Mouse (Mus musculus): ENCODE measurements around the gene Klhl9.
A peak's percentile ranks its signal among the peaks of the same experiment; 100 is the strongest.
"Not testable (repeated sequence)": the region's sequence is repeated elsewhere in the genome, so short reads cannot be mapped to it uniquely, and the experiment has no call there.

The Klhl9 gene

DNA sequence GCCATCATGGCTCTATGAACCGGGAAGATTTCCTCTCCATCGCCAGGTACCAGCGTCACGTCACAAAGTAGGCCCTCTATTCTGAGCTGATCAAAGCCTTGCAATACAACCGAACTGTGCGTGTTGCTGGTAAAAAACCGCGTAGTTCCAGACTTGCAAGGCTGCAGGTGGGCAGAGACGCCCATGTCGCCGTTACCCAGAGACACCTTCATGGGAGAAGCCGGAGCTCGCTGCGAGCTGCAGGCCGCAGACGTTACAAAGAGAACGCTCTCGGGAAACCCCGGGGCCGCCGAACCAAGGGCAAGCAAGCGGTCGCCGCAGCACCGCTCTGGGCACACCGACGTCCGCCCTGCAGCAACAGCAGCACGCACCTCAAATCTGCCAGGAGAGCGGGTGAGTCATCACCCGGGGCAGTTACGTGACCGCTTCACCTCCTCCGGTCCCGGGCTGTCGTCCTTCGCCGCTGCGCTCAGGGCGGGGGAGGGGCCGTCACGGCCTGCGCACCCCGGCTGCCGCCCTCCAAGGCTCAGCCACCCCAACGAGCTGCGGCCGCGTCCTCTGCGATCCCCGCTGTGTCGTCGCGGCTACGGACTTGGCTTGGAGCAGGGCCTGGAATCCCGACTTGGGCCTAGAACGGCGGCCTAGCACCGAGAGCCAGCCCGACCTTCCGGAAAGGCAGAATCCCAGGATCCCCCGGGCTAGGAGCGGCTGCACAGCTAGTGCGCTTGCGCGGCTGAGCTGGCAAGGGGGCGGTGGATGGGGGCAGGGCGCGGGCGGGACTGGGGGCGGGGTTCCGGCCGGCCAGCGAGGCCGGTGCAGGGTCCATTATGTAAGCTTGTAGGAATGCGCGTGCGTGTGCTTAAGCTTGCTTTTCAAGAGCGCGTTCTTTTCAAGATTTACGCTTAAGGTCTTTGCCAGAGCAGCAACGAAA is at the start of gene Klhl9, which contains the start of gene Gm26566:
Klhl9 (minus strand) TSS at position 675 of the 931 bp plus-strand sequence.
Gm26566 (plus strand) TSS at position 15 of the 931 bp plus-strand sequence.
- DNase-seq (ENCODE audit: low spot score), result peak; percentile 90

DNA sequence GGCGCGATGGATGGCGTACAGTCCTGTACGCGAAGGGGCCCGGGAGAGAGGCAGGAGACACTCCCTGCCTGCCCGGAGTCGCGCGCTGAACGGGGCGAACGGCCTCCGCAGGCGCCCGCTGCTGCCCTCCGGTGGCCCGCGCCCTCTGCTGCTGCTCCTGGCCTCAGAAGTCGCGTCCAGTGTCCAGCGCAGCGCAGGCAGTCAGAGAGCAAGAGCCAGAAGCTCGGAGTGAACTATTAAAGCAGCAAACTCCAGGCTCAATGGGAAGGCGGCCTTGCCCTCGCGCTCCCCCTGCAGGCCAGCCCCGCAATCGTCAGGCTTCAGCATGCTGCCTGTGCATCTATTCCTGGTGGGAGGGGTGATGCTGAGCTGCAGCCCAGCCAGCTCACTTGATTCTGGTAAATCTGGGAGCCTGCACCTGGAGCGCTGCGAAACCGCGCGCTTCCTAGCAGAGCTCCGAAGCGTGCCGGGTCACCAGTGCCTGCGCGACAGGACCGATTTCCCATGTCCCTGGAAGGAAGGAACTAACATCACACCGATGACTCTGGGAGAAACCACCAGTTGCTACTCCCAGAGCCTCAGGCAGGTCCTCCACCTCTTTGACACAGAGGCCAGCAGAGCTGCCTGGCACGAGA is 41.2 kb upstream of the Klhl9 start:
- DNase-seq (ENCODE audit: low spot score), result peak; percentile 80

DNA sequence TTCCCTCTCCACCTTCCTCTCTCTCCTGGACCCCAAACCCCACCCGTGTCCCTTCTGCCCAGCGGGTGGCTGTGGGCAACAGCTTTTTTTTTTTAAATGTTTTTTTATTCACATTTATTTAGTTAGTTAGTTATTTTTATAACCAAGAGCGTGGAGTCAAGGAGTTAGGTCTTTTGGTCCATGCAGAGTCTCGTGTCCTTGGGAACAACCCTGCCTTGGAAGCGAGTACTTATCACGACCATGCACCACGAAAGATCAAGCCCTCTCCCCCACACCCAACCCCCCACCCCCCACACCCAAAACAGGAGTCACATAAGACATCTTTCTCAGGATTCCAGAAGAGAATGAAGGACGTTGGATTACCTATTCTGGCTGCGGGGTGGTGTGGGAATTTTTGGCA is 40.1 kb upstream of the Klhl9 start:
- not testable (repeated sequence) for DNase-seq (ENCODE audit: low spot score)

DNA sequence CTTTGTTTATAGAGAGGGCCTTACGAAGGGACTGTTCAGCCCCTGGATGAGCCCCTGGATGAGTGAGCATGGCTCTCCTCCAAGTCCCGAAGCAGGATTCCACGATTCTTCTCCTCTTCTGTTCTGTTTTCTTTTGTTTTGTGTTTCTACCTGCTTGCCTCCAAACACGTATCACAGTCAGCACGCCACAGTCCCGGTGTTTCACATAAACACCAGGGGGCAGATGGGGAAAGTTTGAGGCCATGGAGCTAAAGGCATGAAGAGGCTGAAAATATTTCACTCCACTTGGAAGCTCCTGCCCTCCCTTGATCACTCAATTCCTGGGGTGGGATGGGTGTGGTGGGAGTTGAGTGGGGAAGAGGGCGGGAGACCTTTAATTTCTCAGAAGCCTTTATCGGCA is 39.5 kb upstream of the Klhl9 start:
- not testable (repeated sequence) for DNase-seq (ENCODE audit: low spot score)

DNA sequence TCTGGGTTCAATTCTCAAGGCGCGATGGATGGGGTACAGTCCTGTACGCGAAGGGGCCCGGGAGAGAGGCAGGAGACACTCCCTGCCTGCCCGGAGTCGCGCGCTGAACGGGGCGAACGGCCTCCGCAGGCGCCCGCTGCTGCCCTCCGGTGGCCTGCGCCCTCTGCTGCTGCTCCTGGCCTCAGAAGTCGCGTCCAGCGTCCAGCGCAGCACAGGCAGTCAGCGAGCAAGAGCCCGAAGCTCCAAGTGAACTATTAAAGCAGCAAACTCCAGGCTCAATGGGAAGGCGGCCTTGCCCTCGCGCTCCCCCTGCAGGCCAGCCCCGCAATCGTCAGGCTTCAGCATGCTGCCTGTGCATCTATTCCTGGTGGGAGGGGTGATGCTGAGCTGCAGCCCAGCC is 38.2 kb upstream of the Klhl9 start:
- DNase-seq (ENCODE audit: low spot score), result peak; percentile 84

DNA sequence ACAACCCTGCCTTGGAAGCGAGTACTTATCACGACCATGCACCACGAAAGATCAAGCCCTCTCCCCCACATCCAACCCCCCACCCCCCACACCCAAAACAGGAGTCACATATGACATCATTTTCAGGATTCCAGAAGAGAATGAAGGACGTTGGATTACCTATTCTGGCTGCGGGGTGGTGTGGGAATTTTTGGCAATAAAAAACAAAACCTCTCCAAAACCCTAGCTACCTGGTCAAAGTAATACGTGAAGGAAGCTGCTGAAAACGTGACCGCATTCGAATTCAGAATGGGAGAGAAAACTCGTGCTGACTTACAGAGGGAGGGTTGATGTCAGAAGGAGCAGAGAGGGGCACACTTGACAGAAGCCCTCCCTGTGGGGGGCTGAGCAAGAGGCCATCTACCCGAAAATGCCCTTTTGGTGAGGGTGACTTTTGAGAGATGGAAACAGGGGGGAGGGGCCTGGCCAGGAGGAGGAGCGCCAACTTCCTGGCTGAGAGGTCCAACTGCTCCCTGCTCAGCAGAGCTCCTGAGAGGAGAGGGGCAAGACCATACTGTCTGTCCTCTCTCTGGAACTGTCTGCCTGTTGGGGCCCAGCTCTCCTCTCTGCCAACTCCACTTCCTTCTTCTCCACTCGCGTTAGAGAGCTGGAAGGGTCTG is 37.5 kb upstream of the Klhl9 start, which contains the start of gene Gm13283:
Gm13283 (plus strand) TSS at position 510 of the 659 bp plus-strand sequence.
- DNase-seq (ENCODE audit: low spot score), result not testable (repeated sequence)

DNA sequence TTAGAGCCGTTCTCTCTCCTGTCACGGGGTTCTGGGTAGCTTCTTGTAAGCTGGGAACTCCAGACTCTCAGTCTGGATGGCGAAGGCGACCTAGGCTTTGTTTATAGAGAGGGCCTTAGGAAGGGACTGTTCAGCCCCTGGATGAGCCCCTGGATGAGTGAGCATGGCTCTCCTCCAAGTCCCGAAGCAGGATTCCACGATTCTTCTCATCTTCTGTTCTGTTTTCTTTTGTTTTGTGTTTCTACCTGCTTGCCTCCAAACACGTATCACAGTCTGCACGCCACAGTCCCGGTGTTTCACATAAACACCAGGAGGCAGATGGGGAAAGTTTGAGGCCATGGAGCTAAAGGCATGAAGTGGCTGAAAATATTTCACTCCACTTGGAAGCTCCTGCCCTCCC is 36.5 kb upstream of the Klhl9 start:
- DNase-seq (ENCODE audit: low spot score), result not testable (repeated sequence)

DNA sequence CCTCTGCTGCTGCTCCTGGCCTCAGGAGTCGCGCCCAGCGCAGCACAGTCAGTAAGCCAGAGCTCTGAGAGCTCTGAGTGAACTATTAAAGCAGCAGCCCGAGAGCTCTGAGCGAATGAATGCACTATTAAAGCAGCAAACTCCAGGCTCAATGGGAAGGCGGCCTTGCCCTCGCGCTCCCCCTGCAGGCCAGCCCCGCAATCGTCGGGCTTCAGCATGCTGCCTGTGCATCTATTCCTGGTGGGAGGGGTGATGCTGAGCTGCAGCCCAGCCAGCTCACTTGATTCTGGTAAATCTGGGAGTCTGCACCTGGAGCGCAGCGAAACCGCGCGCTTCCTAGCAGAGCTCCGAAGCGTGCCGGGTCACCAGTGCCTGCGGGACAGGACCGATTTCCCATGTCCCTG is 35.4 kb upstream of the Klhl9 start:
- DNase-seq (ENCODE audit: low spot score), result peak; percentile 91

DNA sequence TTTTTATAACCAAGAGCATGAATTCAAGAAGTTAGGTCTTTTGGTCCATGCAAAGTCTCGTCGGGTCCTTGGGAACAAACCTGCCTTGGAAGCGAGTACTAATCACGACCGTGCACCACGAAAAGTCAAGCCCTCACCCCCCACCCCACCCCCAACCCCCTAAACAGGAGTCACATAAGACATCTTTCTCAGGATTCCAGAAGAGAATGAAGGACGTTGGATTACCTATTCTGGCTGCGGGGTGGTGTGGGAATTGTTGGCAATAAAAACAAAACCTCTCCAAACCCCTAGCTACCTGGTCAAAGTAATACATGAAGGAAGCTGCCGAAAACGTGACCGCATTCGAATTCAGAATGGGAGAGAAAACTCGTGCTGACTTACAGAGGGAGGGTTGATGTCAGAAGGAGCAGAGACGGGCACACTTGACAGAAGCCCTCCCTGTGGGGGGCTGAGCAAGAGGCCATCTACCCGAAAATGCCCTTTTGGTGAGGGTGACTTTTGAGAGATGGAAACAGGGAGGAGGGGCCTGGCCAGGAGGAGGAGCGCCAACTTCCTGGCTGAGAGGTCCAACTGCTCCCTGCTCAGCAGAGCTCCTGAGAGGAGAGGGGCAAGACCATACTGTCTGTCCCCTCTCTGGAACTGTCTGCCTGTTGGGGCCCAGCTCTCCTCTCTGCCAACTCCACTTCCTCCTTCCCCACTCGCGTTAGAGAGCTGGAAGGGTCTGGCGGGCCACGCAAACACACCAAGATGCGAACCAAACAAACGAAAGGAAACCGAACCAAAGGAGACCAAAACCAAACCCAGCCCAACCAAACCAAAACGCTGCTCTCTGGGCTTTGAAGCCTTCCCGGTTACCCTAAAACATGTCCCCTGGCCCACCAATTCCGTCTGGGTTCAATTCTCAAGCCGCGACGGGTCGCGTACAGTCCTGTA is 34.6 kb upstream of the Klhl9 start:
- DNase-seq (ENCODE audit: low spot score), result peak; percentile 14

DNA sequence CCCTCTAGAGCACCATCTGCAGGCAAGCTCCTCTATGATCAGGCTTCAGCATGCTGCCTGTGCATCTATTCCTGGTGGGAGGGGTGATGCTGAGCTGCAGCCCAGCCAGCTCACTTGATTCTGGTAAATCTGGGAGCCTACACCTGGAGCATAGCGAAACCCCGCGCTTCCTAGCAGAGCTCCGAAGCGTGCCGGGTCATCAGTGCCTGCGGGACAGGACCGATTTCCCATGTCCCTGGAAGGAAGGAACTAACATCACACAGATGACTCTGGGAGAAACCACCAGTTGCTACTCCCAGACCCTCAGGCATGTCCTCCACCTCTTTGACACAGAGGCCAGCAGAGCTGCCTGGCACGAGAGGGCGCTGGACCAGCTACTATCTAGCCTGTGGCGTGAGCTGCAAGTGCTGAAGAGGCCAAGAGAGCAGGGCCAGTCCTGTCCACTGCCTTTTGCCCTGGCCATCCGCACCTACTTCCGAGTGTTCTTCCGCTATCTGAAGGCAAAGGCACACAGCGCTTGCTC is 32.6 kb upstream of the Klhl9 start, which contains the start of gene Gm13271:
Gm13271 (plus strand) TSS at position 51 of the 523 bp plus-strand sequence.
- DNase-seq (ENCODE audit: low spot score), result not testable (repeated sequence)

DNA sequence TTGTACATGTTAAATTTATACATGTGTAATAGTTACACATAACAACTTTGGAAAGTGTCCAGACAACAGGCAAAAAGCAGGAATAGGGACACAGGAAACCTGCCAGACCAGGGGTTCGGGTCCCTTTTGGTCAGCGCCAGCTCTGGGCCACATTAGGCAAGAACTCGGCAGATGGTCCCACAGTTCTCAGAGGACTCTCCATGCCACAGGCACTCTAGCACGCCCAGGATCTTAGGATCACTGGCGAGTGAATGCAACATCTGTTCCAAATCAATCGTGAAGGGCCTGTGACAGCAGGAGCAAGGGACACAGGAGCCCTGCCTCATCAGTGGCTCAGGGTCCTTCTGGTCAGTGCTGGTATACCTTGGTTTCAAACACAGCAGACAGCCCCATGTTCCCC is 27.7 kb upstream of the Klhl9 start:
- no peak for DNase-seq (ENCODE audit: low spot score)

DNA sequence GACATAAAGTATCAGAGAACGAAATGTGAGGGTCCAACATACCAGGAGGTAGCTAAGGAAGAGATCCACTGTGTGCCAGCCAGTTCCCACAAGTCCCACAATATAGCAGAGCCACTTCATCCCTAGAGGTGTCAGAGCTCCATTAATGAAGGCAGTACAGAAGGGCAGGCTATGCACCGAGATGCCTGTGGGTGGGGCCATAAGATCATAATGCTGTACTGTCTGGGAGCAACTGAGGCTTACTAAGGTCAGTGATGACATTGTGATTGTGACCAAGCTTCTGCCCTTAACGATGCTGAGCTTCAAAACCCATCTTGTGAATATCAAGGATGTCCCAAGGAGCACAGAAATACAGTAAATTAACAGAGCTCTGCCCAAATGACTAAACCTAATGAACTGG is 21.9 kb upstream of the Klhl9 start:
- no peak for DNase-seq (ENCODE audit: low spot score)

DNA sequence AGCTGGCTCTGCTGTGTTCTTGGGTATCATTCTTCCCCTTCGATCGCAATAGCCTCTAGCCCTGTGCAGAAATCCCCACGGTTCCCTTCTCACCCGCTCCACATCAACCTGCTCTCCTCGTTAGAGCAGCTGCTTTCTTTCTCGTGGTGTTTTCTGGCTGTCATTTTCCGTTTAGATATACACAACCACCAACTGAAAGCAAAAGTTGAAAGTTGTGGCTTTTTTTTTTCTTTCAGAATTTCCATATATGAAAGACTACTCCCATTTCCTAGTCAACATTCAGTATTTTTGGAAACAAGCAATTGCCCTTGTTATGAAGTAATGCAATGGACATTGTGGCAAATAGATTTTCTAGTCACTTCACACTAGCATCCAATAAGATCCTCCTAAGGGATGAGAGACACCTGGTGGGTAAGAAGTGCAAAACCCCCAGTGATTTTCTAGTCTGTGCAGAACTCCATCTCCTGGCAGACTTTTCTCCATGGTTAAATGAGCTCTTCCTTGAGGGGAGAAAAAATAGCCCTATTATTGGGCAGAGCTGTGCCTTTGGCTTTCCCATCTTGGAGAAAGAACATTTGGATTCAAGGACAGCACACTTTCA is 20.6 kb upstream of the Klhl9 start:
- DNase-seq (ENCODE audit: low spot score), result no peak

DNA sequence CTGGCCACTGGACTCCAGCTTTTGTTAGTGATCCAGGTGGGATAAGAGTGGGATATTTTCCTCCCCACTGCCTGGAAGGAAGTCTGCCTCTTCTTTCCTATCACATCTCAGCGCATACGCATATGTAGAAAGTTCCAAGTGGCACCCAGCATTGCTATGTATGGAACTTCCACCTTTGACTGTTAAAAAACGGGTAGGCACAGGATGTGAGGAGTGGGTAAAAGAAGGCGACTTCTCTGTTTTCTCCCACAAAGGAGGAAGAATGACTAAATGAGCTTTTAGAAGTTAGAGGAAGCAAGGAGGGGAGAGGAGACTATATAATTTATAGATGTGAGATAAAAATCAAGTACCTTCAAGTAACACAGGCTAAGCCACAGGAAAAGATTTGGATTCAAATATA is 19.2 kb upstream of the Klhl9 start:
- DNase-seq (ENCODE audit: low spot score), result no peak

DNA sequence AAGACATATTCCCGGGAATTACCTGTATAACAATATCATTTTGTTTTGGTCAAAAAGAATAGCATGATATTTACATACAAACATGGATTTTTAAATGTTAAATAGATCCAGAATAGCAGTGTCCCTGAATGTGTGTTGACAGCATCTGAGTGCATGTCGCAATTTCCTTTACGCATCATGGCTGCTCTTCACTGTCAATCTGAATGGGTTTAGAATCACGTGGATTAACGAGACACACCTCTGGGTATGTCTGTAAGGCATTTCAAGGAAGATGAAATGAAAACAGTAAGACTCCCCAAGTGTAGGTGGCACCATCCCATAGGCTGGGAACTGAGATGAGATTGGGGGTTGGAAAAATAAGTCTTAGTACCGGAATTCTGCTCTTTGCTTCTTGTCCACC is 16.8 kb upstream of the Klhl9 start:
- no peak for DNase-seq (ENCODE audit: low spot score)

DNA sequence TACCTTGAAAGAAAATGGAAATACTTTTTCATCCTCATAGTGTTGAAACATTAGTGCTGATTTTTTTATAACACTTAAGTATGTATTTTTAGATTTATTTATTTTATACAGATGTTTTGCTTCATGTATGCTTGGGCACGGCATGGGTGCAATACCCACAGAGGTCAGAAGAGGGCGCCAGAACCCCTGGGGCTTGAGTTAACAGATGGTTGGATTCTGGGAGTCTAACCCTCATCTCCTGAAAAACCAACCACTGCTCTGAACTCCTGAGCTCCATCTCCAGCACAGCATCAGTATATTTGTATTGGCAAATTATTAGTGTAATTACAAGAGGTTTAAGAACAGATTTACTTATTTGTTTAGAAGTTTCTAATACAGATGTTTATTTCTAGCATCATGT is 16.2 kb upstream of the Klhl9 start:
- peak; percentile 60 for DNase-seq (ENCODE audit: low spot score)

DNA sequence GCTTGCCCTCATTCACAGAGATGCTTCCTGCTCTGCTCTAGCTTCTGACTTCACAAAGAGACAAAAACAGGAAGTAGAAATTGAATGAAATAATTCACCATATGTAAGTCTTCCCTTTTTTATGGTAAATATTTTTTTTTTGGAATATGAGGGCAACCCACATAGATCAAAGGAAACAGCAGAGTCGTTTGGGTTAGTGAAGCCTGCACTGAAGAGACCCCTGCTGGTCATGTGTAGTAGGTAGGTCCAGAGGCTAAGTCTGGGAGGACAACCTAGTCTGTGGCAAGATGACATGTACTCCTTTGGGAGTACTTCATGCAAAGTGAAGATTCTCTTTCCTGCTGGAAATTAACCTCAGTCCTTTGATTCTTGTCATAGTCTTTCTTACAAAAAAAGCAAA is 5.1 kb upstream of the Klhl9 start:
- DNase-seq (ENCODE audit: low spot score), result peak; percentile 40

DNA sequence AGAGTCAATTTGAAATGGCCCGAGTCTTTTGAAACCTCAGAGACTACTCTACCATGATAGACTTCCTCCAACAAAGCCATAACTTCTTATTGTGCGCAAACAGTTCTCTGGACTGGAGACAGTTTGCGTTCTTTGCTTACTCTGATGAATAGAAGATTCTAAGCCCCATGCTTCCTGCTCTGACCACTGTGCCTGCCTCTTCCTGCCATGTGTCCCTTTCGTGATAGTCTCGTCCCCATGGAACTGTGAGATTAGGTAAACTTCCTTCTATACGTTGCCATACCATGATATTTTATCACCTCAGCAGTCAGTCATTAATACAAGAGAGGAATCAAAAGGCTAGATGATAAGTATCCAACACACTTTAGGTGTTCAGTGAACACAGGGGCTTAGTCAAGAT is 4.5 kb upstream of the Klhl9 start:
- no peak for DNase-seq (ENCODE audit: low spot score)

DNA sequence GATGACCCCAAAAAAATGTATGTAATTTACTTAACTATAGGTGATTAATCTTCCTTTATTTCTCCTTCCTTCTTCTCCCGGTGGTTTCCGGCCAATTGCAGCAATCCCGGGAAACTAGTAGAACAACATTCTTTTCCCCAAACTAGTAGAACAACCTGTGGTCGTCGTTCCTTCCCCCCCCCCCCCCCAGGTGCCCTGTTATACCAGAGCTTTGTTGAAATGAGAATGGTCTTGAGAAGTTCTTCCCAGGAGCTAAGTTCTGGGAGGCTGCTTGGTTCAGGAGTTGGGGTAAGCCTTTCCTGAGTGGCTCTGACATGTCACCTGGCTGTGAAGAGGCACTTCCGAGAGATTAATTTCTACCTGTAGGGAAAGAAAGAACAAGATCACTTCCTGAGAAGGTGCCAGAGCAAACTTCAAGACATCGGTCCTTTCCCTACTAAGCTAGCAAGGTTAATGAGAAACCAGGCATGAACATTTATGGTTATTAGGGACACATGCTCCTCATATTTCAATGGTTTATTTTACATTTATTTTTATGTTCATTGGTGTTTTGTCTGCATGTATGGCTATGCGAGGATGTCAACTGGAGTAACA is 1.3 kb upstream of the Klhl9 start:
- no peak for DNase-seq (ENCODE audit: low spot score)

DNA sequence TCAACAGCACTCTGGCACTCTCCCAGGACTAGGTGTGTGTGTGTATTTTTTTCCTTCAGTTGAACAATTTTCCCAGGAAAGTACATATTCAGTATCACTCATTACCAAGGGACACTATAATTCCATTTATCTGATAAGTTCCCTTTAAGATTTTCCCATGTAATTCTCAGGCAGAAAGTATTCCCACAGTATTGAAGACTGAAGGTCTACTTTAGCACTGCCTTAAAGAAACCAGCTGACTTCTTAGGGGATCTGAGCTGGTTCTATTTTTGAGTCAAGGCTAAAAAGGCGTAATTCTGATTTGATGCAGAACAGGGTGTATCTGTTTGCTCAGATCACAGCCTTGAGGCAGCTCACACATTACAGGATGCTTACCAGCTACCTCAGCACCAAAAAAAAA is 3.5 kb downstream of the Klhl9 start:
- DNase-seq (ENCODE audit: low spot score), result no peak
